Comparison of ENCODE assay signal across 25 mouse cellular contexts in the genomic region with DNA sequence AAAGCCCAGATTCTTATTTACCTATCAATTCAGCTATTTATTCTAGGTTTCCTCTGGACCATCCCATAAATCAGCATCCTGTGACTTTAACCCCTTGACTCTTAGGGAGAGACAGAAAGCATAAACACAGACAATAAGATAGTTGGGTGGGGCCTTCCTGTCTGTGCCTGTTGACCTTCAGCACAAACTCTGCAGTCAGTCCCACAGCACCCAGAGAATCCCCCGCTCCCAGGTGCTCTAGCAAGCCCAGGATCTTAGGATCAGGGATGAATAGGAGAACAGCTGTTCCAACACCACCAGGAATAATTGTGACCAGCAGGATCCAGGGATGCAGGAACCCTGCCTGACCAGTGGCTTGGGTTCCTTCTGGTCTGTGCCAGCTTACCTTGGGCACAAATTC.
"Had no signal": no experiment of that assay in that cellular context is flagged by ENCODE, and none has a peak within 500 bp of the region (broad histone marks: within the 10 kb centered on the region; RNA-seq: fewer than 3 reads in every experiment).

No protein-coding gene starts in this region.

- H3K4me2 ChIP-seq: heart, embryonic 12.5 days; hindbrain, embryonic 13.5 days; hindbrain, embryonic 15.5 days; kidney, embryonic 15.5 days; limb, embryonic 12.5 days; liver, embryonic 11.5 days; liver, embryonic 13.5 days had no signal

- H3K4me1 ChIP-seq: hindbrain, embryonic 13.5 days; kidney, embryonic 15.5 days; limb, embryonic 10.5 days; limb, embryonic 12.5 days; liver, embryonic 13.5 days had no signal

- H3K4me3 ChIP-seq: heart, embryonic 10.5 days; heart, embryonic 12.5 days; hindbrain, embryonic 13.5 days; hindbrain, embryonic 15.5 days; kidney, embryonic 15.5 days; limb, embryonic 10.5 days; limb, embryonic 12.5 days; liver, embryonic 13.5 days had no signal

- H3K36me3 ChIP-seq: heart, embryonic 10.5 days; heart, embryonic 12.5 days; hindbrain, embryonic 13.5 days; hindbrain, embryonic 15.5 days; kidney, embryonic 15.5 days; limb, embryonic 10.5 days; limb, embryonic 12.5 days; liver, embryonic 13.5 days had no signal

- H3K27me3 ChIP-seq: heart, embryonic 12.5 days; hindbrain, embryonic 15.5 days; kidney, embryonic 15.5 days; limb, embryonic 12.5 days; liver, embryonic 13.5 days had no signal

- DNase-seq: gastrocnemius, postnatal 10 days; gastrocnemius, postnatal 25 days; heart, adult 18-20 months; heart, postnatal 10 days; heart, postnatal 4 days; kidney, adult 11 months; kidney, adult 2 months; kidney, adult 9 months; kidney, postnatal 14 days; kidney, postnatal 36 days; layer of hippocampus, adult 9-11 months; layer of hippocampus, postnatal 36 days; liver; liver, embryonic 13.5 days had no signal

- ATAC-seq: hindbrain, postnatal 0 days; intestine, embryonic 16.5 days had no signal

- H3K27ac ChIP-seq: heart, embryonic 10.5 days; hindbrain, embryonic 13.5 days; hindbrain, embryonic 15.5 days; hindbrain, postnatal 0 days; kidney, embryonic 15.5 days; kidney, postnatal 0 days; limb, embryonic 10.5 days; limb, embryonic 12.5 days; liver, embryonic 13.5 days had no signal

- H3K9ac ChIP-seq: heart, embryonic 12.5 days; hindbrain, embryonic 13.5 days; hindbrain, embryonic 15.5 days; kidney, embryonic 15.5 days; limb, embryonic 12.5 days; liver, embryonic 13.5 days had no signal

- H3K9me3 ChIP-seq: heart, embryonic 10.5 days; heart, embryonic 12.5 days; hindbrain, embryonic 15.5 days; kidney, embryonic 15.5 days; limb, embryonic 10.5 days; limb, embryonic 12.5 days; liver, embryonic 13.5 days had no signal
